Mouse (Mus musculus) lung, embryonic 15.5 days (tissue): ENCODE results near the gene Guca2b. TPM values are rescaled to one million over a fixed set of nuclear protein-coding genes. Genes with fewer than 3 reads are reported as not detected.

ENCODE experiments used
- ATAC-seq: fragments of 200-750 bp; cut with Nextera tagmentation; 2 replicates; pipeline ENCODE4 v1.8.0; 2017; ENCODE audit warnings: moderate number of reproducible peaks, borderline replicate concordance; ENCODE audit not compliant: low FRiP score, low TSS enrichment; ENCODE audit errors: extremely low read depth
- H3K27ac ChIP-seq: fragments of 300-500 bp; sonication (generic); 2 replicates; pipeline ENCODE4 v1.5.1; 2015; ENCODE audit warnings: moderate library complexity, mild to moderate bottlenecking, inconsistent platforms
- H3K27me3 ChIP-seq: fragments of 300-500 bp; sonication (generic); 2 replicates; pipeline ENCODE4 v1.6.1; 2015; ENCODE audit warnings: inconsistent platforms
- H3K36me3 ChIP-seq: fragments of 300-500 bp; sonication (generic); 2 replicates; pipeline ENCODE4 v1.6.1; 2015; ENCODE audit warnings: inconsistent platforms
- H3K4me1 ChIP-seq: fragments of 300-500 bp; sonication (generic); 2 replicates; pipeline ENCODE4 v1.6.1; 2015; ENCODE audit warnings: inconsistent platforms
- H3K4me2 ChIP-seq: fragments of 300-500 bp; sonication (generic); 2 replicates; pipeline ENCODE4 v1.6.1; 2015; ENCODE audit warnings: inconsistent platforms, mild to moderate bottlenecking, moderate library complexity
- H3K4me3 ChIP-seq: fragments of 300-500 bp; sonication (generic); 2 replicates; pipeline ENCODE4 v1.5.1; 2015; ENCODE audit warnings: mild to moderate bottlenecking, inconsistent platforms
- H3K9ac ChIP-seq: fragments of 300-500 bp; sonication (generic); 2 replicates; pipeline ENCODE4 v1.6.1; 2015; ENCODE audit warnings: inconsistent platforms
- H3K9me3 ChIP-seq: fragments of 300-500 bp; sonication (generic); 2 replicates; pipeline ENCODE4 v1.6.1; 2016; ENCODE audit warnings: inconsistent platforms
- WGBS: fragments of 180-500 bp; shearing (Covaris S2); methylation state at CpG from one replicate; pipeline ENCODE4 v1.1.7; 2015; 5-methylcytosine and 5-hydroxymethylcytosine counted together
- polyA plus RNA-seq: library from polyadenylated mRNA; unstranded; fragments of >200 nt; fragmentation: Nextera tagmentation; extraction: Ambion mirVana; gene quantifications from 2 replicates; pipeline ENCODE4 v1.2.1, GENCODE M21; 2015

The Guca2b gene
- not detected in 2 replicates for polyA plus RNA-seq

GRCm38 (mm10) chr4:119658731-119659130 is at the start of gene Guca2b:
Guca2b (minus strand) TSS chr4:119658954.
- Histone ChIP-seq H3K27ac (no peak within 1 kb of the TSS), H3K4me2 (no peak within 1 kb of the TSS), H3K4me1 (no peaks in the 10 kb centered on the region), H3K36me3 (no peaks in the 10 kb centered on the region), H3K9me3 (no peaks in the 10 kb centered on the region), H3K9ac (no peak within 1 kb of the TSS), H3K4me3 (no peak within 1 kb of the TSS), H3K27me3 (no peaks in the 10 kb centered on the region)
- 71% methylated on average over 4 of the region's 4 CpGs for WGBS
- ATAC-seq = no peak

- Histone ChIP-seq H3K4me3 (no peak overlapping the region), H3K36me3 (no peaks in the 10 kb centered on the region), H3K4me1 (peaks cover 9% of the 10 kb centered on the region), H3K9me3 (no peaks in the 10 kb centered on the region), H3K4me2 (no peak overlapping the region), H3K27me3 (no peaks in the 10 kb centered on the region), H3K9ac (no peak overlapping the region), H3K27ac (no peak overlapping the region)
- WGBS = 41% methylated on average over 3 of the region's 3 CpGs
- ATAC-seq = no peak
Observed at GRCm38 (mm10) chr4:119707751-119708150, 49.0 kb upstream of the Guca2b start.

- no peak overlapping the region for H3K27ac ChIP-seq
- 68% methylated on average over 5 of the region's 5 CpGs for WGBS
- H3K4me3 ChIP-seq = no peak overlapping the region
- no peak for ATAC-seq
- H3K4me1 ChIP-seq = peaks cover 9% of the 10 kb centered on the region
- no peak overlapping the region for H3K4me2 ChIP-seq
- no peaks in the 10 kb centered on the region for H3K27me3 ChIP-seq
- no peaks in the 10 kb centered on the region for H3K9me3 ChIP-seq
- no peaks in the 10 kb centered on the region for H3K36me3 ChIP-seq
- no peak overlapping the region for H3K9ac ChIP-seq
Observed at GRCm38 (mm10) chr4:119707326-119707725, 48.6 kb upstream of the Guca2b start.

- H3K27ac ChIP-seq = no peak overlapping the region
- no peak overlapping the region for H3K4me3 ChIP-seq
- no peak overlapping the region for H3K9ac ChIP-seq
- peak; percentile 62 for ATAC-seq
- H3K4me2 ChIP-seq = no peak overlapping the region
- H3K27me3 ChIP-seq = no peaks in the 10 kb centered on the region
- no peaks in the 10 kb centered on the region for H3K36me3 ChIP-seq
- no peaks in the 10 kb centered on the region for H3K9me3 ChIP-seq
- WGBS = 61% methylated on average over 8 of the region's 8 CpGs
- peaks cover 16% of the 10 kb centered on the region for H3K4me1 ChIP-seq
Observed at GRCm38 (mm10) chr4:119703965-119704364, 45.2 kb upstream of the Guca2b start.

GRCm38 (mm10) chr4:119701269-119701954 is 42.7 kb upstream of the Guca2b start:
- Histone ChIP-seq H3K27me3 (no peaks in the 10 kb centered on the region), H3K36me3 (no peaks in the 10 kb centered on the region), H3K4me3 (no peak overlapping the region), H3K4me2 (no peak overlapping the region), H3K4me1 (peaks cover 16% of the 10 kb centered on the region), H3K9ac (no peak overlapping the region), H3K9me3 (no peaks in the 10 kb centered on the region), H3K27ac (peak overlapping the region; percentile 77)
- 45% methylated on average over 11 of the region's 11 CpGs for WGBS
- ATAC-seq = peak; percentile 88; the same call in 1 of the 2 replicates

DNA sequence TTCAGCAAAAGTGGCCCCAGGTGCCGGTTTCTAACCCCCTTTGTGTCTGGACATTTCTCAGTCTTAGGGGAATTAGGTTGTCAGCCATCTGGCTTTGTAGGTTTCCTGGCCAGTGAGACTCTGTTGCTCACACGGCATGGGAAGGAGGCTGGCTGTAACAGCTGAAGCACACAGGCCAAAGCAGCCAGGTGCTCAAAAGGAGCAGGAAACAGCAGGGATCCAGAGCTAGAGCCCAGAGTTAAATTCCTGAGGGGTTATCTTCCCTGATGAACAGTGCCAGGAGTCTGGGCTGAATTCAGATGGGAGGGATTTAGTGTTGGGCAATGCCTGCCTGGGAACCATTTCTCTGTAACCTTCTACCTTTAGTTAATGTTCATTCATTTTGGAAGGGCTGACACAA is 39.6 kb upstream of the Guca2b start:
- H3K4me2 ChIP-seq = no peak overlapping the region
- no peaks in the 10 kb centered on the region for H3K36me3 ChIP-seq
- H3K27ac ChIP-seq = no peak overlapping the region
- no peak for ATAC-seq
- no peak overlapping the region for H3K9ac ChIP-seq
- peaks cover 7% of the 10 kb centered on the region; the same call in 1 of the 2 replicates for H3K4me1 ChIP-seq
- H3K9me3 ChIP-seq = no peaks in the 10 kb centered on the region
- H3K4me3 ChIP-seq = no peak overlapping the region
- WGBS = 58% methylated on average over 2 of the region's 2 CpGs
- no peaks in the 10 kb centered on the region for H3K27me3 ChIP-seq

DNA sequence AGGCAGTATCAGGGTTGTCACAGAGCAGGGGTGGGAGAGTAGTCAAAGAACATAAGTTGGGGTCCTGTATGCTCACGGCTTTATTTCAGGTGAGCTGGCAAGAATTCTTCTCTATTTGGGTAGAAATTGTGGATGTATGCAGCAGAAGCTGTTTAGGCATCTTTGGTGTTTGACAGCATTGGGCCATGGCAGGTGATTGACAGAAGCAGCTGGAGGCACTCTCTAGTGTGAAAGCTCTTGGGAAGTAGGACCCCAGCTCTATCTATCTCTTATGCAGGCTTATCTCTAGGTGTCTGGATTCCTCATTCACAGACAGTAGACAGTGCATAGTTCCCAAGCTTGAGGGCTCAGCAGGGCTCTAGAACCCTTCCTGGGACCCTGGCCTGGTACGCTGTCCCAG is 27.0 kb upstream of the Guca2b start:
- H3K27ac ChIP-seq = no peak overlapping the region
- no peak overlapping the region for H3K4me2 ChIP-seq
- H3K36me3 ChIP-seq = no peaks in the 10 kb centered on the region
- ATAC-seq = no peak
- H3K4me3 ChIP-seq = no peak overlapping the region
- no peaks in the 10 kb centered on the region for H3K9me3 ChIP-seq
- H3K4me1 ChIP-seq = no peaks in the 10 kb centered on the region
- no peaks in the 10 kb centered on the region for H3K27me3 ChIP-seq
- 86% methylated on average over 2 of the region's 2 CpGs for WGBS
- no peak overlapping the region for H3K9ac ChIP-seq

- H3K36me3 ChIP-seq = no peaks in the 10 kb centered on the region
- no peaks in the 10 kb centered on the region for H3K9me3 ChIP-seq
- H3K9ac ChIP-seq = no peak overlapping the region
- no peak overlapping the region for H3K27ac ChIP-seq
- H3K27me3 ChIP-seq = no peaks in the 10 kb centered on the region
- 58% methylated on average over 5 of the region's 5 CpGs for WGBS
- H3K4me1 ChIP-seq = no peaks in the 10 kb centered on the region
- H3K4me3 ChIP-seq = no peak overlapping the region
- no peak for ATAC-seq
- no peak overlapping the region for H3K4me2 ChIP-seq
Observed at GRCm38 (mm10) chr4:119682596-119682995, 23.8 kb upstream of the Guca2b start.

GRCm38 (mm10) chr4:119672685-119673084 is 13.9 kb upstream of the Guca2b start:
- no peaks in the 10 kb centered on the region for H3K4me1 ChIP-seq
- H3K9me3 ChIP-seq = no peaks in the 10 kb centered on the region
- ATAC-seq = no peak
- WGBS = 27% methylated on average over 5 of the region's 5 CpGs
- H3K36me3 ChIP-seq = no peaks in the 10 kb centered on the region
- H3K27me3 ChIP-seq = no peaks in the 10 kb centered on the region
- no peak overlapping the region for H3K9ac ChIP-seq
- H3K4me2 ChIP-seq = no peak overlapping the region
- no peak overlapping the region for H3K27ac ChIP-seq
- no peak overlapping the region for H3K4me3 ChIP-seq

DNA sequence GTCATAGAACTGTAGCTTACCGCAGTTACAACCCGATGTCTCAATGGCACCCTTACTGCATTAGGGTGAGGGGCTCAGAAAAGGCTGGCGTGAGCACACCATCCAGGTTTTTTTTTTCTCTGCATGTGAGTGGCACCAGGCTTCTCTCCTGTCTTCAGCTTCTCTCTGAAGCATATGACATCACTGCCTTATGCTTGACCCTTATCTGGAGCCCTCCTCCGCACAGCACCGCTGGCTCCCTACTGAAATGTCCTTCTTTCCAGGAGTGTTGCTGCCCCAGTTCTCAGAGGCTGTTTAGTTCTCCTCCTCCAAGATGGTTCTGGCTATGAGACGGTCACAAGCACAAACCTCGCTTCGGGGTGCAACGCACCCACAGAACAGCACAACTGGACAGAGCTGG is 12.4 kb upstream of the Guca2b start:
- no peak for ATAC-seq
- Histone ChIP-seq H3K9ac (no peak overlapping the region), H3K36me3 (no peaks in the 10 kb centered on the region), H3K4me2 (no peak overlapping the region), H3K4me3 (no peak overlapping the region), H3K9me3 (no peaks in the 10 kb centered on the region), H3K27me3 (no peaks in the 10 kb centered on the region), H3K27ac (no peak overlapping the region), H3K4me1 (no peaks in the 10 kb centered on the region)
- 76% methylated on average over 9 of the region's 9 CpGs for WGBS

DNA sequence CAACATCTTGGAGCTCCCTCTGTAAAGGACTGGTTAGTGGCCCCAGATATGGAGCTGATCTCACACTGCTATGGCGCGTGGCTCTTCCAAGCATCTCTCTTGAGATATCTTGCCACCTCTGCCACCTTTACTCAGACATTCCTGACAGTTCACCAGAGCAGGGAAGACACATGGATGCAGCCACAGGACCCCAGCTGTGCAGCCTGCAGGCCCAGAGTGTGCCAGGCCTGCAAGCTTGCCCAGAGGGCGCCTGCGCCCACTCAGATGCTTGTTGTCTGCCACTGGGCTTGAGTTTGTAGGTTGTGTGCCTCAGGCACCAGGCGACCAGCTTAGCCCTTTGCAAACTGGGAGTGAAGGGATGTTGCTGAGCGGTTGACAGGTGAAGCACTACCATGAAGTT is 12.0 kb upstream of the Guca2b start:
- Histone ChIP-seq H3K4me1 (no peaks in the 10 kb centered on the region), H3K4me3 (no peak overlapping the region), H3K36me3 (no peaks in the 10 kb centered on the region), H3K27me3 (no peaks in the 10 kb centered on the region), H3K9me3 (no peaks in the 10 kb centered on the region), H3K4me2 (no peak overlapping the region), H3K9ac (no peak overlapping the region), H3K27ac (no peak overlapping the region)
- WGBS = 86% methylated on average over 6 of the region's 6 CpGs
- no peak for ATAC-seq

DNA sequence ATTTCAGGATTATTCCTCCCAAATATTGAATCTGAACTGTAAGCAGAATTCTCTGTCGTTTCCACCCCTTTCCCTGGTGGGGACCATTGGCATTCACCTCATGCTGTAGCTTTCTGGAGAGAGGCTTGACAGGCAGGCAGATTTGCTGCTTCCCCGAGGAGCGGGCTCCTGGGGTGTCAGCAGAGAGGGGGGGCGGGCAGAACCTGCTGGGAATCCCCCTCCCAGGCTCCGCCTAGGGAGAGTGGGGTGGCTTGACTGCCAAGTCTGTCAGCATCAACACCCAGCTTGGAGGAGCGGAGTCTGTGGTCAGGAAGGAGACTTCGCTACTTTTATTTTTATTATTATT is 11.4 kb upstream of the Guca2b start:
- H3K36me3 ChIP-seq = no peaks in the 10 kb centered on the region
- no peaks in the 10 kb centered on the region for H3K27me3 ChIP-seq
- no peaks in the 10 kb centered on the region for H3K4me1 ChIP-seq
- ATAC-seq = no peak
- no peak overlapping the region for H3K9ac ChIP-seq
- H3K4me3 ChIP-seq = no peak overlapping the region
- WGBS = 38% methylated on average over 7 of the region's 7 CpGs
- no peak overlapping the region for H3K4me2 ChIP-seq
- H3K9me3 ChIP-seq = no peaks in the 10 kb centered on the region
- no peak overlapping the region for H3K27ac ChIP-seq
